Mouse (Mus musculus): ENCODE measurements around the gene Zfp768. TPM values are rescaled to one million over a fixed set of nuclear protein-coding genes. Genes with fewer than 3 reads are reported as not detected.

The Zfp768 gene
- polyA plus RNA-seq, 1 experiment from 2014 or later, result 16.5 TPM

DNA sequence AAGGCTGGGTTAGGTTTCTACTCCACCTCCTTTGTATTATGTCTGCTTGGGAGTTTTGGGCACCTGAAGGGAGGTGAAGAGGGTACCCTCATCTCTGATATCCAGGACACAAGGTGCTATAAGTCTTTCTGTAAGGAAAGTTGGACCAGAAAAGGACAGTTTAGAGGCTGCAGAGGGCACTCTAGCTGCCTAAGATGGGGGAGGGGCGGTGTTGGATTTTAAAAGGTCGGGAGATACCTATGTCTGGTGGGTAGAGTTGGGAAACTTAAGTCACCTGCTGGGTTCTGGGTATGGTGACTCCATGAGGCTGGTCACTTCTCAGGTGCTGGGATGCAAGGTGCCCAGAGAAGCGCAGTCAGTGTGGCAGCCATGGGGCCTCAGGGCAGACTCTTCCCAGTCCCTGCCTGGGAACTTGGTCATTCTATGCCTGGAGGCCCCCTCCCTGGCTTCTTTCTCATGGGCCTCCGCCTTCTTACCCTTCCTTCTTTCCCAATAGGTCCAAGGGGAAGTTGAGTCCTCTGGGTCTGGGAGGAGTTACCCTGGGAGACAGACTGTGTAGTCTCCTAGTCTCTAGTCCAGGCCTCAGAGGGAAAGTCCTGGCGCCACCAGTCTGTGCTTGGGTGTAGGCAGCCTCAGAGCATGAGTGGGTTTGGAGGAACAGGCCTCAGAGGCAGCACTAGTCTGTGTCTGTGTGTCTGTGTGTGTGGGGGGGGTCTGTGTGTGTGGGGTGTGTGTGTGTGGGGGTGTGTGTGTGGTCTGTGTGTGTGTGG, 48.4 kb downstream of the Zfp768 start:
- H3K9me3 ChIP-seq, result no peaks in the 10 kb centered on the region
- no peak overlapping the region for H3K4me3 ChIP-seq
- H3K36me3 ChIP-seq, result no peaks in the 10 kb centered on the region
- H3K27ac ChIP-seq (replicated peaks), result no peak overlapping the region
- 71% methylated on average over 5 of the region's 5 CpGs for WGBS
- ATAC-seq (ENCODE audit: extremely low read depth, insufficient number of reproducible peaks, low FRiP score, low TSS enrichment), result no peak
- H3K9ac ChIP-seq, result no peak overlapping the region
- peaks cover 12% of the 10 kb centered on the region for H3K4me1 ChIP-seq
- no peak overlapping the region for H3K4me2 ChIP-seq
- no peaks in the 10 kb centered on the region for H3K27me3 ChIP-seq (replicated peaks)

DNA sequence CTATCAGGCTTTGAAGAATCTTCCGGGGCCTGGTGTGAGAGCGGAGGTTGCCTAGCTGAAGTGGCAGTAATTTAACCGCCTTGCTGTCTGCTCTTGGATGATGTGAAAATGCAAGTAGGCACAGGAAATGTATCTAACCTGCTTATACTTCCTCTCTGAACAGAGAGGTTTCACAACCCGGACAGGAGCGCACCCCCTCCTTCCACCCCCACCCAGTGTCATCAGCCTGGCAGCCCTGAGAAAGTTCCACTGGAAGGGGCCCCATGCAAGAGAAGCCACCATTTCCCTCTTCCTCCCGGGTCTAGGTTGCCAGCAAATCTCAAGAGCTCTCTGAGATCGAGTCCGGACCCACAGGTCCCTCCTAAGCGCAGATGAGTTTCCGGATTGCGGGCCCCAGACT, 49.3 kb downstream of the Zfp768 start, which contains the start of gene Itgal:
Itgal (plus strand) TSS at position 163 of the 400 bp plus-strand sequence.
- peaks cover 11% of the 10 kb centered on the region for H3K4me1 ChIP-seq
- no peak within 1 kb of the TSS for H3K9ac ChIP-seq
- H3K36me3 ChIP-seq, result no peaks in the 10 kb centered on the region
- 74% methylated on average over 11 of the region's 11 CpGs for whole genome bisulfite sequencing
- ATAC-seq (ENCODE audit: extremely low read depth, insufficient number of reproducible peaks, low FRiP score, low TSS enrichment), result no peak
- H3K9me3 ChIP-seq, result no peaks in the 10 kb centered on the region
- no peak within 1 kb of the TSS for H3K4me2 ChIP-seq
- no peak within 1 kb of the TSS for H3K4me3 ChIP-seq
- H3K27ac ChIP-seq (replicated peaks), result no peak within 1 kb of the TSS
- H3K27me3 ChIP-seq (replicated peaks), result no peaks in the 10 kb centered on the region

Other genes starting within 250 kb of the Zfp768 start
- gene Qprt, start 223.4 kb downstream of the Zfp768 start, polyA plus RNA-seq (2015; fragmentation: Nextera tagmentation; extraction: Ambion mirVana), result 3.2 and 4.7 TPM in 2 replicates
- gene Spn, start 207.8 kb downstream of the Zfp768 start, polyA plus RNA-seq (2015; fragmentation: Nextera tagmentation; extraction: Ambion mirVana), result 0.13 and 0.36 TPM in 2 replicates
- gene Cd2bp2, start 149.5 kb downstream of the Zfp768 start, polyA plus RNA-seq (2015; fragmentation: Nextera tagmentation; extraction: Ambion mirVana), result 42.1 TPM in 2 replicates
- gene Tbc1d10b, start 137.1 kb downstream of the Zfp768 start, polyA plus RNA-seq (2015; fragmentation: Nextera tagmentation; extraction: Ambion mirVana), result 18.0 and 18.2 TPM in 2 replicates
- 17.0 and 24.9 TPM in 2 replicates for gene Mylpf, start 136.7 kb downstream of the Zfp768 start, polyA plus RNA-seq (2015; fragmentation: Nextera tagmentation; extraction: Ambion mirVana)
- 21.4 and 24.1 TPM in 2 replicates for gene Zfp553, start 112.5 kb downstream of the Zfp768 start, polyA plus RNA-seq (2015; fragmentation: Nextera tagmentation; extraction: Ambion mirVana)
- 23.1 and 23.2 TPM in 2 replicates for gene Sept1, start 112.5 kb downstream of the Zfp768 start, polyA plus RNA-seq (2015; fragmentation: Nextera tagmentation; extraction: Ambion mirVana)
- 32.6 and 32.9 TPM in 2 replicates for gene Zfp771, start 101.3 kb downstream of the Zfp768 start, polyA plus RNA-seq (2015; fragmentation: Nextera tagmentation; extraction: Ambion mirVana)
- 161 and 179 TPM in 2 replicates for gene Dctpp1, start 84.9 kb downstream of the Zfp768 start, polyA plus RNA-seq (2015; fragmentation: Nextera tagmentation; extraction: Ambion mirVana)
- 57.1 and 61.6 TPM in 2 replicates for gene Sephs2, start 71.5 kb downstream of the Zfp768 start, polyA plus RNA-seq (2015; fragmentation: Nextera tagmentation; extraction: Ambion mirVana)
- gene Itgal, start 49.3 kb downstream of the Zfp768 start, polyA plus RNA-seq (2015; fragmentation: Nextera tagmentation; extraction: Ambion mirVana), result 0.98 and 1.2 TPM in 2 replicates
- gene Zfp747, start 30.5 kb upstream of the Zfp768 start, polyA plus RNA-seq (2015; fragmentation: Nextera tagmentation; extraction: Ambion mirVana), result 4.7 and 5.3 TPM in 2 replicates
- gene 9130019O22Rik, start 41.6 kb upstream of the Zfp768 start, polyA plus RNA-seq (2015; fragmentation: Nextera tagmentation; extraction: Ambion mirVana), result 3.6 TPM in 2 replicates
- 4.3 and 4.9 TPM in 2 replicates for gene E430018J23Rik, start 48.0 kb upstream of the Zfp768 start, polyA plus RNA-seq (2015; fragmentation: Nextera tagmentation; extraction: Ambion mirVana)
- 4.6 and 5.0 TPM in 2 replicates for gene Zfp764, start 61.2 kb upstream of the Zfp768 start, polyA plus RNA-seq (2015; fragmentation: Nextera tagmentation; extraction: Ambion mirVana)
- gene Zfp688, start 76.5 kb upstream of the Zfp768 start, polyA plus RNA-seq (2015; fragmentation: Nextera tagmentation; extraction: Ambion mirVana), result 13.5 and 16.3 TPM in 2 replicates
- 5.1 and 5.2 TPM in 2 replicates for gene Zfp689, start 103.6 kb upstream of the Zfp768 start, polyA plus RNA-seq (2015; fragmentation: Nextera tagmentation; extraction: Ambion mirVana)
- 27.3 and 27.7 TPM in 2 replicates for gene Prr14, start 114.0 kb upstream of the Zfp768 start, polyA plus RNA-seq (2015; fragmentation: Nextera tagmentation; extraction: Ambion mirVana)
- gene Fbrs, start 133.6 kb upstream of the Zfp768 start, polyA plus RNA-seq (2015; fragmentation: Nextera tagmentation; extraction: Ambion mirVana), result 7.3 and 7.7 TPM in 2 replicates
- gene Srcap, start 166.4 kb upstream of the Zfp768 start, polyA plus RNA-seq (2015; fragmentation: Nextera tagmentation; extraction: Ambion mirVana), result 30.9 and 33.1 TPM in 2 replicates
- 9.4 TPM in 2 replicates for gene Gm42715, start 174.0 kb upstream of the Zfp768 start, polyA plus RNA-seq (2015; fragmentation: Nextera tagmentation; extraction: Ambion mirVana)
- gene Tmem265, start 215.8 kb upstream of the Zfp768 start, polyA plus RNA-seq (2015; fragmentation: Nextera tagmentation; extraction: Ambion mirVana), result 0.47 and 3.5 TPM in 2 replicates
- 30.2 and 34.3 TPM in 2 replicates for gene Phkg2, start 227.8 kb upstream of the Zfp768 start, polyA plus RNA-seq (2015; fragmentation: Nextera tagmentation; extraction: Ambion mirVana)
- gene Ccdc189, start 243.0 kb upstream of the Zfp768 start, polyA plus RNA-seq (2015; fragmentation: Nextera tagmentation; extraction: Ambion mirVana), result 7.8 and 8.4 TPM in 2 replicates
- 25.7 and 26.9 TPM in 2 replicates for gene Rnf40, start 243.2 kb upstream of the Zfp768 start, polyA plus RNA-seq (2015; fragmentation: Nextera tagmentation; extraction: Ambion mirVana)

Measured in heart, embryonic 13.5 days (tissue).